ENCODE assay signal across 8 mouse cellular contexts in the genomic region with DNA sequence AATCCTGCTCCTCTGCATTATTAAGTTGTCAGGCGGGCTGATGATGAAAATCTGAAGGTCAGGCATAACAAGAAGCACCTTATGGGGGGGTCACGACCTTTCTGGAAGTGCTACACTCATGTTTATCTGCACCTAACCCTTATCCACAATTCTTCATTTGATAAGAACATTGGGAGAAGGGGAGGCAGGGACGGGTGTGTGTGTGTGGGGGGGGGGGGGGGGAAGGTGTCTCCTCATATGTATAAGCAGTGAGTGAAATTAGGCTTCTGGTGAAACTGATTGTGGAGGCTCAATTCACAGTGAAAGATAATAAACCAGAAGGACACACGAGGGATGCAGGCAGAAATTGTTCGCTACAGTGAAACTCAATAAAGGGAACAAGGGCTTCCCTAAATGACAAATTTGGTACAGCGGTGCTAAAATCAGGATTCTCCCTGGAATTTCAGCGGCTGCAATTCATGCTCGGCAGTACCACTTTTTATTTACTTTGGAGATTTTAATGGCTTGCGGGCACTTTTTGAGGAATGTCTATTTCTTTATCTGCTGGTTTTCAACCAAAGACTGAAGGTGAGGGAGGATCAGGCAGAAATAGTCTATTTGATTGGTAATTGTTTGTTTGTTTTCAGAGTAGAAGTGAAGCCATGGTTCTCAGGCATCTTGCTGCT.
DNase-seq lines count a peak whose midpoint lies in the region; ATAC-seq lines count a peak whose summit lies in the region.

No protein-coding gene starts in this region.

- peak overlapping the region; percentile 69 for H3K4me2 ChIP-seq in kidney, embryonic 16.5 days (replicated peaks; ENCODE audit: low read depth, low read length)
- peak overlapping the region; percentile 58 for H3K4me2 ChIP-seq in forebrain, embryonic 12.5 days
- H3K4me2 ChIP-seq in neural tube, embryonic 12.5 days (replicated peaks) = peak overlapping the region; percentile 61

- no peaks in the 10 kb centered on the region for H3K9me3 ChIP-seq in kidney, embryonic 16.5 days (ENCODE audit: low read length)
- H3K9me3 ChIP-seq in forebrain, embryonic 12.5 days = peaks cover 7% of the 10 kb centered on the region; the same call in 1 of the 2 replicates
- H3K9me3 ChIP-seq in limb, embryonic 10.5 days (replicated peaks) = no peaks in the 10 kb centered on the region
- 0 out of 2 replicates have a peak, but pooled peaks cover 7% of the 10 kb centered on the region for H3K9me3 ChIP-seq in neural tube, embryonic 12.5 days

- peak overlapping the region; percentile 80 for H3K27ac ChIP-seq in kidney, embryonic 16.5 days (ENCODE audit: low read length)
- H3K27ac ChIP-seq in forebrain, embryonic 12.5 days = 0 out of 2 replicates have a peak overlapping the region, but pooled peaks have one; percentile 25
- peak overlapping the region; percentile 70 for H3K27ac ChIP-seq in limb, embryonic 10.5 days
- no peak overlapping the region for H3K27ac ChIP-seq in neural tube, embryonic 12.5 days

- H3K4me3 ChIP-seq in kidney, embryonic 16.5 days (ENCODE audit: low read length) = peak overlapping the region; percentile 46
- H3K4me3 ChIP-seq in forebrain, embryonic 12.5 days (replicated peaks) = peak overlapping the region; percentile 30
- peak overlapping the region; percentile 48 for H3K4me3 ChIP-seq in limb, embryonic 10.5 days
- H3K4me3 ChIP-seq in neural tube, embryonic 12.5 days = peak overlapping the region; percentile 24; the same call in 1 of the 2 replicates

- peak overlapping the region; percentile 72 for H3K9ac ChIP-seq in kidney, embryonic 16.5 days (replicated peaks; ENCODE audit: low read length)
- peak overlapping the region; percentile 45 for H3K9ac ChIP-seq in forebrain, embryonic 12.5 days
- H3K9ac ChIP-seq in neural tube, embryonic 12.5 days = peak overlapping the region; percentile 29; the same call in 1 of the 2 replicates

- H3K4me1 ChIP-seq in kidney, embryonic 16.5 days (ENCODE audit: insufficient read depth, low read length) = peaks cover 20% of the 10 kb centered on the region
- H3K4me1 ChIP-seq in forebrain, embryonic 12.5 days = peaks cover 19% of the 10 kb centered on the region
- H3K4me1 ChIP-seq in limb, embryonic 10.5 days = peaks cover 17% of the 10 kb centered on the region
- H3K4me1 ChIP-seq in neural tube, embryonic 12.5 days = peaks cover 14% of the 10 kb centered on the region; the same call in 1 of the 2 replicates

- H3K36me3 ChIP-seq in kidney, embryonic 16.5 days (ENCODE audit: insufficient read depth, low read length) = no peaks in the 10 kb centered on the region
- no peaks in the 10 kb centered on the region for H3K36me3 ChIP-seq in forebrain, embryonic 12.5 days (replicated peaks)
- H3K36me3 ChIP-seq in limb, embryonic 10.5 days = no peaks in the 10 kb centered on the region
- H3K36me3 ChIP-seq in neural tube, embryonic 12.5 days = no peaks in the 10 kb centered on the region

- no peak for DNase-seq in kidney, postnatal 10 days
- DNase-seq in limb, embryonic 10.5 days (ENCODE audit: low spot score) = no peak
- no peak for DNase-seq in layer of hippocampus, adult 9-11 months
- no peak for DNase-seq in adrenal gland, postnatal 14 days
- DNase-seq in frontal cortex, postnatal 14 days (ENCODE audit: low spot score in 2 of 2) = no peak

- no peaks in the 10 kb centered on the region for H3K27me3 ChIP-seq in kidney, embryonic 16.5 days (ENCODE audit: insufficient read depth, low read length)
- peaks cover 13% of the 10 kb centered on the region; the same call in 1 of the 2 replicates for H3K27me3 ChIP-seq in forebrain, embryonic 12.5 days
- H3K27me3 ChIP-seq in limb, embryonic 10.5 days (ENCODE audit: low read depth, poor library complexity, severe bottlenecking) = peaks cover 25% of the 10 kb centered on the region; the same call in 1 of the 2 replicates
- no peaks in the 10 kb centered on the region for H3K27me3 ChIP-seq in neural tube, embryonic 12.5 days (replicated peaks)

- 0 out of 2 replicates have a peak, but pooled peaks have one; percentile 46 for ATAC-seq in kidney, embryonic 16.5 days (ENCODE audit: low FRiP score, low TSS enrichment)
- peak; percentile 33; the same call in 1 of the 2 replicates for ATAC-seq in forebrain, embryonic 12.5 days (ENCODE audit: low FRiP score)
- ATAC-seq in neural tube, embryonic 12.5 days (ENCODE audit: low FRiP score, low read depth) = no peak; the same call in none of the 2 replicates

- 7% methylated on average over 9 of the region's 9 CpGs for WGBS in kidney, embryonic 16.5 days
- 22% methylated on average over 9 of the region's 9 CpGs for WGBS in forebrain, embryonic 12.5 days
- 14% methylated on average over 9 of the region's 9 CpGs for WGBS in limb, embryonic 10.5 days
- WGBS in neural tube, embryonic 12.5 days = 10% methylated on average over 9 of the region's 9 CpGs
